Mouse (Mus musculus): ENCODE measurements around the gene Krt42.

GRCm38 (mm10) chr11:100313424-100313823, 43.8 kb upstream of the Krt42 start:
- TF ChIP-seq CTCF (IDR thresholded peaks at IDR 0.05; ENCODE audit: low read depth): no peak
- no peak for TF ChIP-seq EP300 (IDR thresholded peaks at IDR 0.05; ENCODE audit: low read depth)
